Mouse (Mus musculus) embryonic stem cell, embryonic (primary cell): ENCODE results near the gene Prl7b1.

Experiments used
- CTCF ChIA-PET, 4 experiments: fragments of 300-600 bp in 2 of 4; fragments of 350-600 bp in 2 of 4; sonication (Branson Sonifier 250); formaldehyde crosslinking; loops; one replicate each; lab custom pipeline; 2022; ENCODE audit warnings: inconsistent platforms in 2 of 4; lab: Charles Lee
- POLR2A ChIA-PET, 4 experiments: fragments of 300-600 bp in 2 of 4; fragments of 350-600 bp in 2 of 4; sonication (Branson Sonifier 250); formaldehyde crosslinking; loops; one replicate each; lab custom pipeline; 2022; ENCODE audit warnings: antibody characterized with exemption in 4 of 4, inconsistent platforms in 1 of 4; lab: Charles Lee

The Prl7b1 gene

DNA sequence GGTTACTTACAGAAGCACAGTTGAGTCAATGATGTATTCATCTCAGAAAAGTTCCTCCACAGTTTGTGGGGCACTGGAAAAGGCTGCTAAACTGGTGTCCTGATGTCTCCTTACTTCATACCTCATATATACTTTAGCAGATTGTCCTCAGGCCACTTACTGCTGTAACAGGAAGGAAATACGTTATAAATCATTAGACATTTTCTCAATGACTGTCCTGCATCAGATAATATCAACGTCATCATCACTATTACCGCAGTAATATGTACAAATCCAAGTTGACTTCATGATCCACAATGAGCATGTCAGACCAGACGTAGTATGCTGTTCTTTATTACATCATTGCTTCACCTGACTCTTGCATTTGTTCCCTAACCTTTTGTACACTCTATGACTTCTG is at the start of gene Prl7b1:
Gene Prl7b1 (minus strand): TSS at position 101 of the 400 bp plus-strand sequence.
- POLR2A ChIA-PET: no interaction called here
- CTCF ChIA-PET: no interaction called here

GRCm38 (mm10) chr13:27642393-27642792 is 32.0 kb upstream of the Prl7b1 start, which contains the start of gene Prl7a1:
TSS of gene Prl7a1 (minus strand) at chr13:27642493.
- POLR2A ChIA-PET: no interaction called here
- CTCF ChIA-PET: no interaction called here

- POLR2A ChIA-PET: no interaction called here
- CTCF ChIA-PET: no interaction called here
These were observed 28.3 kb downstream of the Prl7b1 start, which contains the start of gene Prl8a1 for GRCm38 (mm10) chr13:27582071-27582470. TSS of gene Prl8a1 (minus strand) at chr13:27582171.

DNA sequence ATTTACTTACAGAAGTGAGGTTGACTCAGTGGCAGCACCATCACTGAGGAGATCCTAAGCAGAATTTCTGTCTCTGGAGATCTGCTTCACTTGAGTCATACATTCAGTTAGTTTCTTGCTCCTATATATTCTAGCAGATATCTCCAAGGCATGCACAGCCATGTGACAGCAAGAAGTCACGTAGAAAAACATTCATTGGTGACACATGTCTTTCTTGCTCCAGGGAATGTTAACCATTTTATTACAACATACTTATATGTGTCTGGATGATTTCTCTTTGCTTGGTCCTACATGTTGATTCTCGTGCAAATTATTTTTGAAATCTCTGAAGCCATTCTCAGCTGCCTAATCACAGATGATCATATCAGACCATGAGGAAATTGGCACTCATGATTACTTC is 45.9 kb downstream of the Prl7b1 start, which contains the start of gene Prl8a9:
Gene Prl8a9 (minus strand): TSS at position 101 of the 400 bp plus-strand sequence.
- ChIA-PET CTCF (no interaction called here), POLR2A (no interaction called here)

GRCm38 (mm10) chr13:27553336-27553735 is 57.0 kb downstream of the Prl7b1 start:
- POLR2A ChIA-PET: no interaction called here
- CTCF ChIA-PET: no interaction called here
